Mouse (Mus musculus): ENCODE data around the gene Spns3.

- TF ChIP-seq SRF (IDR thresholded peaks at IDR 0.05; ENCODE audit: control insufficient read depth, insufficient read length, low read depth) (no peak), POLR2AphosphoS2 (IDR thresholded peaks at IDR 0.05; ENCODE audit: insufficient read length, low read depth) (no peak), MAX (IDR thresholded peaks at IDR 0.05; ENCODE audit: low read depth) (no peak), POLR2A (IDR thresholded peaks at IDR 0.05; ENCODE audit: insufficient read length, low read depth) (no peak), MYOD1 (IDR thresholded peaks at IDR 0.05; ENCODE audit: control insufficient read depth in 1 of 3, insufficient read length in 2 of 3, low read depth in 2 of 3) (no peak), USF1 (IDR thresholded peaks at IDR 0.05; ENCODE audit: low read depth) (no peak)
Observed at GRCm38 (mm10) chr11:72494046-72494988, 56.0 kb downstream of the Spns3 start.

Data from myocyte (in vitro differentiated cells).